ENCODE assay signal across 8 mouse cellular contexts in the genomic region with DNA sequence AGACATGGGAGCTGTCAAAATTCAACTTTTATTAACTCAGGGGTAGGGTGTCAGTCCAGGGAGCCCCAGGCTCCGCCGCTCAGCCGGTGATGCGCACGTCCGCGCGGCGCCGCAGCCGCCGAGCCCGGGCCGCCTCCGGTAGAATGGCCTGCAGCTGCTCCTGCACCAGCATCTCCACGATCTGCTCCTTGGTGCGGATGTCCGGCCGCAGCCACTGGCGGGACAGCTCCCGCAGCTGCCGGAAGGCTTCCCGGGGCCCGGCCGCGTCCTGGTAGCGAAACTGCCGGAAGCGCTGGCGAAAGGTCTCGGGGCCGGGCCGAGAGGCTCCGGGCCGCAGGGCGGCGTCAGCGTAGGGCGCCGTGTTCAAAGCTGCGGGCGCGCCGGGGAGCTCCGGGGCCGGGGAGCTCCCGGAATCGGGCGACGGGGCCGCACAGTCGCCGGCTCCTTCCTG. TPM values are rescaled to one million over a fixed set of nuclear protein-coding genes. Genes with fewer than 3 reads are reported as not detected.
DNase-seq lines count a peak whose midpoint lies in the region; ATAC-seq lines count a peak whose summit lies in the region.

No protein-coding gene starts in this region.

- ATAC-seq in neural tube, embryonic 11.5 days (ENCODE audit: insufficient read depth, low FRiP score, low TSS enrichment), result peak; percentile 35
- peak; percentile 86 for ATAC-seq in intestine, embryonic 15.5 days
- ATAC-seq in limb, embryonic 12.5 days (ENCODE audit: insufficient number of reproducible peaks, insufficient read depth, low FRiP score, low TSS enrichment, low read depth), result peak; percentile 24
- ATAC-seq in midbrain, embryonic 11.5 days (ENCODE audit: low FRiP score), result peak; percentile 77

- WGBS in neural tube, embryonic 11.5 days, result under 1% methylated on average over 51 of the region's 53 CpGs
- WGBS in intestine, embryonic 15.5 days, result under 1% methylated on average over 53 of the region's 53 CpGs
- WGBS in limb, embryonic 12.5 days, result under 1% methylated on average over 52 of the region's 53 CpGs
- WGBS in midbrain, embryonic 11.5 days, result under 1% methylated on average over 44 of the region's 53 CpGs

- H3K36me3 ChIP-seq in neural tube, embryonic 11.5 days (ENCODE audit: control insufficient read depth, insufficient read depth, low read length), result no peaks in the 10 kb centered on the region
- no peaks in the 10 kb centered on the region for H3K36me3 ChIP-seq in intestine, embryonic 15.5 days
- peaks cover 30% of the 10 kb centered on the region for H3K36me3 ChIP-seq in limb, embryonic 12.5 days
- peaks cover 4% of the 10 kb centered on the region; the same call in 1 of the 2 replicates for H3K36me3 ChIP-seq in midbrain, embryonic 11.5 days (ENCODE audit: control insufficient read depth, insufficient read depth, low read length)

- peak overlapping the region; percentile 73 for H3K4me2 ChIP-seq in neural tube, embryonic 11.5 days (ENCODE audit: low read depth)
- H3K4me2 ChIP-seq in intestine, embryonic 15.5 days (replicated peaks), result peak overlapping the region; percentile 88
- H3K4me2 ChIP-seq in limb, embryonic 12.5 days, result peak overlapping the region; percentile 68
- H3K4me2 ChIP-seq in midbrain, embryonic 11.5 days, result peak overlapping the region; percentile 85

- H3K27ac ChIP-seq in neural tube, embryonic 11.5 days (ENCODE audit: low read depth, low read length), result peak overlapping the region; percentile 96
- peak overlapping the region; percentile 98 for H3K27ac ChIP-seq in intestine, embryonic 15.5 days
- peak overlapping the region; percentile 98 for H3K27ac ChIP-seq in limb, embryonic 12.5 days
- H3K27ac ChIP-seq in midbrain, embryonic 11.5 days (ENCODE audit: low read depth, low read length), result peak overlapping the region; percentile 91

- peak overlapping the region; percentile 90 for H3K4me3 ChIP-seq in neural tube, embryonic 11.5 days (ENCODE audit: low read depth, low read length)
- H3K4me3 ChIP-seq in intestine, embryonic 15.5 days (replicated peaks), result peak overlapping the region; percentile 81
- peak overlapping the region; percentile 91 for H3K4me3 ChIP-seq in limb, embryonic 12.5 days (replicated peaks)
- H3K4me3 ChIP-seq in midbrain, embryonic 11.5 days (ENCODE audit: low read depth, low read length), result peak overlapping the region; percentile 75

- peak overlapping the region; percentile 97 for H3K9ac ChIP-seq in neural tube, embryonic 11.5 days (ENCODE audit: low read length)
- peak overlapping the region; percentile 90 for H3K9ac ChIP-seq in intestine, embryonic 15.5 days
- peak overlapping the region; percentile 94 for H3K9ac ChIP-seq in limb, embryonic 12.5 days (replicated peaks)
- H3K9ac ChIP-seq in midbrain, embryonic 11.5 days (ENCODE audit: low read length), result peak overlapping the region; percentile 93

- no peaks in the 10 kb centered on the region for H3K9me3 ChIP-seq in neural tube, embryonic 11.5 days (ENCODE audit: control insufficient read depth, low read length)
- no peaks in the 10 kb centered on the region for H3K9me3 ChIP-seq in intestine, embryonic 15.5 days
- H3K9me3 ChIP-seq in limb, embryonic 12.5 days, result no peaks in the 10 kb centered on the region
- no peaks in the 10 kb centered on the region for H3K9me3 ChIP-seq in midbrain, embryonic 11.5 days (ENCODE audit: control insufficient read depth, low read length)

- no peaks in the 10 kb centered on the region for H3K4me1 ChIP-seq in neural tube, embryonic 11.5 days (ENCODE audit: control insufficient read depth, insufficient read depth, low read length)
- H3K4me1 ChIP-seq in intestine, embryonic 15.5 days (replicated peaks), result peaks cover 3% of the 10 kb centered on the region; the same call in 1 of the 2 replicates
- H3K4me1 ChIP-seq in limb, embryonic 12.5 days (replicated peaks), result peaks cover 11% of the 10 kb centered on the region; the same call in 1 of the 2 replicates
- peaks cover 4% of the 10 kb centered on the region; the same call in 1 of the 2 replicates for H3K4me1 ChIP-seq in midbrain, embryonic 11.5 days (ENCODE audit: control insufficient read depth, insufficient read depth, low read length)

- no peaks in the 10 kb centered on the region for H3K27me3 ChIP-seq in neural tube, embryonic 11.5 days (ENCODE audit: control insufficient read depth, insufficient read depth, low read length)
- H3K27me3 ChIP-seq in intestine, embryonic 15.5 days (replicated peaks), result no peaks in the 10 kb centered on the region
- no peaks in the 10 kb centered on the region for H3K27me3 ChIP-seq in limb, embryonic 12.5 days
- H3K27me3 ChIP-seq in midbrain, embryonic 11.5 days (ENCODE audit: control insufficient read depth, insufficient read depth, low read length), result no peaks in the 10 kb centered on the region

- no peak for DNase-seq in neural tube, embryonic 11.5 days (ENCODE audit: low spot score)
- no peak for DNase-seq in neural tube, embryonic 10.5 days (ENCODE audit: extremely low spot score, low spot score)
- DNase-seq in embryo, embryonic 10.5 days (ENCODE audit: low spot score), result peak; percentile 63
- DNase-seq in gastrocnemius, postnatal 4 days (ENCODE audit: low spot score in 2 of 2), result peak; percentile 53 to 73
- DNase-seq in midbrain, embryonic 11.5 days (ENCODE audit: low spot score, missing footprints), result peak; percentile 97
- peak; percentile 54 to 62 for DNase-seq in spleen, postnatal 36 days (ENCODE audit: low spot score in 2 of 2)

RNA-seq across cellular contexts. Expression of a gene that starts 0.2 kb away (rescaled TPM):
- 3.1 and 3.2 TPM in 2 replicates for polyA plus RNA-seq in neural tube, embryonic 11.5 days (2014; fragmentation: Nextera tagmentation; extraction: Ambion mirVana)
- 1 to 10 TPM; 2.8 to 2.9 TPM for total RNA-seq in gastrocnemius, postnatal 4 days (2021)
- 4.4 and 5.0 TPM in 2 replicates for polyA plus RNA-seq in intestine, embryonic 15.5 days (2015; fragmentation: Nextera tagmentation; extraction: Ambion mirVana)
- 4.7 and 5.2 TPM in 2 replicates for polyA plus RNA-seq in limb, embryonic 12.5 days (2016; fragmentation: Nextera tagmentation; extraction: Ambion mirVana)
- polyA plus RNA-seq in midbrain, embryonic 11.5 days (2014; fragmentation: Nextera tagmentation; extraction: Ambion mirVana), result 3.3 and 4.2 TPM in 2 replicates

RNA-seq across cellular contexts. Expression of a gene that starts 0.6 kb away (rescaled TPM):
- 63.0 and 63.8 TPM in 2 replicates for polyA plus RNA-seq in neural tube, embryonic 11.5 days (2014; fragmentation: Nextera tagmentation; extraction: Ambion mirVana)
- total RNA-seq in gastrocnemius, postnatal 4 days (2021), result 10 to 100 TPM; 63.7 to 76.2 TPM
- polyA plus RNA-seq in intestine, embryonic 15.5 days (2015; fragmentation: Nextera tagmentation; extraction: Ambion mirVana), result 62.8 and 75.2 TPM in 2 replicates
- 88.7 and 106 TPM in 2 replicates for polyA plus RNA-seq in limb, embryonic 12.5 days (2016; fragmentation: Nextera tagmentation; extraction: Ambion mirVana)
- 85.3 and 93.4 TPM in 2 replicates for polyA plus RNA-seq in midbrain, embryonic 11.5 days (2014; fragmentation: Nextera tagmentation; extraction: Ambion mirVana)

Comparison
In these comparisons a context has a peak if more than half of its experiments do, and no peak if none do; other contexts are left out.
1. ATAC-seq: peak in every context shown above with its lines; median percentile 86 in intestine, embryonic 15.5 days; 77 in midbrain, embryonic 11.5 days; 35 in neural tube, embryonic 11.5 days; 24 in limb, embryonic 12.5 days.
2. DNase-seq: peak in embryo, embryonic 10.5 days (single experiment), gastrocnemius, postnatal 4 days (2 of 2), midbrain, embryonic 11.5 days (single experiment) and spleen, postnatal 36 days (2 of 2); none in neural tube, embryonic 11.5 days (single experiment) and neural tube, embryonic 10.5 days (single experiment).
3. Peak in every context shown above with its lines, with median percentiles within 50 percentile points of each other: H3K27ac ChIP-seq, H3K4me2 ChIP-seq, H3K4me3 ChIP-seq and H3K9ac ChIP-seq.